Mouse (Mus musculus) right cerebral cortex, postnatal 36 days (tissue): ENCODE data around the gene Slc8b1.
"Not testable (repeated sequence)": the region's sequence is repeated elsewhere in the genome, so short reads cannot be mapped to it uniquely, and the experiment has no call there.

Experiments used
- DNase-seq, 2 experiments: peaks; one replicate each; pipeline ENCODE4 v3.0.0; 2022; ENCODE audit warnings: low spot score in 2 of 2, mixed read lengths in 1 of 2

Slc8b1 gene

GRCm38 (mm10) chr5:120495703-120496226 is 15.2 kb upstream of the Slc8b1 start:
- DNase-seq: no peak

GRCm38 (mm10) chr5:120497071-120497470 is 13.9 kb upstream of the Slc8b1 start:
- DNase-seq: no peak

GRCm38 (mm10) chr5:120499202-120499601 is 11.8 kb upstream of the Slc8b1 start:
- no peak for DNase-seq

- not testable (repeated sequence) for DNase-seq
Observed at GRCm38 (mm10) chr5:120500609-120501008, 10.4 kb upstream of the Slc8b1 start.

GRCm38 (mm10) chr5:120502147-120502621 is 8.8 kb upstream of the Slc8b1 start:
- DNase-seq: peak in 1 of 2 experiments; percentile 41

GRCm38 (mm10) chr5:120502675-120503143 is 8.3 kb upstream of the Slc8b1 start:
- no peak for DNase-seq

- DNase-seq: peak; percentile 61 to 69
Observed at GRCm38 (mm10) chr5:120503144-120503795, 7.7 kb upstream of the Slc8b1 start, which contains the start of gene Plbd2. Gene Plbd2, minus strand, starts transcription at chr5:120503625.

GRCm38 (mm10) chr5:120505368-120505767 is 5.6 kb upstream of the Slc8b1 start:
- peak in 1 of 2 experiments; percentile 50 for DNase-seq

GRCm38 (mm10) chr5:120505781-120506180 is 5.2 kb upstream of the Slc8b1 start:
- no peak for DNase-seq

GRCm38 (mm10) chr5:120506490-120506889 is 4.5 kb upstream of the Slc8b1 start:
- DNase-seq: no peak

GRCm38 (mm10) chr5:120507311-120507710 is 3.7 kb upstream of the Slc8b1 start:
- no peak for DNase-seq

- no peak for DNase-seq
Observed at GRCm38 (mm10) chr5:120511643-120512220, 764 bp downstream of the Slc8b1 start.

GRCm38 (mm10) chr5:120512911-120513555 is 2.1 kb downstream of the Slc8b1 start:
- no peak for DNase-seq

- DNase-seq: no peak
Observed at GRCm38 (mm10) chr5:120514031-120514677, 3.2 kb downstream of the Slc8b1 start.

- DNase-seq: no peak
Observed at GRCm38 (mm10) chr5:120514754-120515153, 3.8 kb downstream of the Slc8b1 start.

GRCm38 (mm10) chr5:120515451-120515850 is 4.5 kb downstream of the Slc8b1 start:
- DNase-seq: no peak

GRCm38 (mm10) chr5:120516221-120516984 is 5.4 kb downstream of the Slc8b1 start:
- no peak for DNase-seq

GRCm38 (mm10) chr5:120517552-120517951 is 6.6 kb downstream of the Slc8b1 start:
- no peak for DNase-seq

- DNase-seq: no peak
Observed at GRCm38 (mm10) chr5:120522649-120523048, 11.7 kb downstream of the Slc8b1 start.

- DNase-seq: no peak
Observed at GRCm38 (mm10) chr5:120524736-120525135, 13.8 kb downstream of the Slc8b1 start.

GRCm38 (mm10) chr5:120525737-120526136 is 14.8 kb downstream of the Slc8b1 start:
- DNase-seq: no peak
